Mouse (Mus musculus) T-helper 2 cell (primary cell): ENCODE data around the gene Maz.

Experiments used
- in situ Hi-C: fragments of 300-600 bp; cut with MboI, MseI; formaldehyde crosslinking; loops from one replicate; pipeline ENCODE4 v1.15.1; 2025; ENCODE audit warnings: high pct_unique_total_duplicates

Maz gene

DNA sequence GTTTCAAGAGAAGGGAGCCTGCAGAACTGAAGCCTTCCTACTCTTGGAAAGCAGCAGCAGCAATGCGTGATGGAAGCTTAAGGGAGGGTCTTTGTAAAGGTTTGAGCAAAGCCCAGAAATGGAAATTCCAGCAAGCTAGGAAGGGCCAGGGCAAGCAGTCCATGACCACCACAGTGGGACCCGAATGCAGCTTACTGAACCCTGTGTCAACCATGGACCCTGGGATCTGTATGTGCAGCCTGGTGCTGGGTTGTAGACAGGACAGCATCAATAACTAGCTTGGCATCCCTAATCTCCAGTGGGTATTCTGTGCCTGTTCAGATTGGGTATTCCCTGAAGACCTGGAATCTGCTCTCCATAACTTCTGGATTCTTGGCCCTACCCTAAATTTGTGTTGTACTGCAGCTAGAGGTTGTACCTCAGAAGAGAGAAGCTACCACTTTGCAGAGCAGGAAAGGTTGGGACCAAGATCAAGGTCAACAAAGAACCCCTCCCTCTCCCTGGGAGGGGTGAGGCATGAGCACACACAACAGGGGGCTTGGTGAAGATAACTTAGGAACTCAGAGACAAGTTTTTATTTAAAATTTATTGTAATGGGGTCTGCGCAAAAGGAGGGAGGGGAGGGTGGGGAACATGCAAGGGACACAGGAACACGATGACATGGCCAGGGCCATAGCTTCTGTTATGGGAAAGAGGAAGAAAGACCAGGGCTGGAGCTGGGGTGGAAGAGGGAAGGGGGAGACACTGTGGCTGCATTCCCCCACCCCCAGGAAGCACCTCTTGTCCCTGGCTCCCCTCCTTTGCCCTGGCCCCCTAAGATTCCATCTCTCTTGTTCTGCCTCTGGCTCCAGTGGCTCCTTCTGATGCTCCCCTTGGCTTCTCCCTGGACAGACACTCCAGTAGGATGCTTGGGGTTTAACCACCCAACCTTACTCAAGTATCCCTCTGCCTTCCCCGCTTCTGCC lies 5.0 kb downstream of the Maz start:
- in situ Hi-C loops: loop anchor here (5.0 to 25.0 kb wide), 2 partner anchors 70 to 835 kb away; partner anchors contain the start of gene AI467606

DNA sequence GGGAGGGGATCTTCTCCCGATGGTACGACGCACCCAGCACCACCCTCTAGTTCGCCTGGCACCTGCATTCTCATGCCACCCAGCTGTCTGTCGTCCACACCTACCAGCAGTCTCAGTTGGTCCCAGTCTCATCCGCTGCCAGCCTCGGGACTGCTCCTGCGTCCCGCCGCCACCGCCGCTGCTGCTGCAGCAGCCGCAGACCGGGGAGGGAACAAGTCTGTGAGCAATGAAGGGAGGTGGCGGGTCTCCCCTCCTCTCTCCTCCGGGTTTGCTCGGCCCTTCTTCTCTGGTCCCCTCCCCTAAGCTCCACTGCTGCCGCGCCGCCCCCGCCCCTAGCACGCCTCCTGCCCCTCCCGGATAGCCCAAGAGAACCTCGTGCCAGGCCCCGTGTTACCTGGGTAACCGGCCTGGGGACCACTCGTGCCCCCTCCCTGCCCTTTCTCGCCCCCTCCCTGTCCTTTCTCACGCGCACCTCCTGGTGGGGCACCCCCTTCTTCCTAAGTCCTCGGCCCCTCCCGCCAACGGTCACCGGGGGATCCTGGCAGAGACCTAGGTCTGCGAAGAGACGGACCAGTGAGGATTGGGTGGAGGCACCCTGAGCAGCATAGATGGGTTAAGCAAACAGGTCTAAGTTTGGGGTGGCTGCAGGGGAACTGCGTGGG lies 5.8 kb downstream of the Maz start, which contains the start of the genes Gm42742 and Prrt2:
Gene Gm42742 (minus strand): TSS at position 197 of the 662 bp plus-strand sequence.
Gene Prrt2 (minus strand): TSS at position 311 of the 662 bp plus-strand sequence.
- in situ Hi-C loops: loop anchor here (5.0 to 25.0 kb wide), 2 partner anchors 71 to 834 kb away; partner anchors contain the start of gene AI467606

DNA sequence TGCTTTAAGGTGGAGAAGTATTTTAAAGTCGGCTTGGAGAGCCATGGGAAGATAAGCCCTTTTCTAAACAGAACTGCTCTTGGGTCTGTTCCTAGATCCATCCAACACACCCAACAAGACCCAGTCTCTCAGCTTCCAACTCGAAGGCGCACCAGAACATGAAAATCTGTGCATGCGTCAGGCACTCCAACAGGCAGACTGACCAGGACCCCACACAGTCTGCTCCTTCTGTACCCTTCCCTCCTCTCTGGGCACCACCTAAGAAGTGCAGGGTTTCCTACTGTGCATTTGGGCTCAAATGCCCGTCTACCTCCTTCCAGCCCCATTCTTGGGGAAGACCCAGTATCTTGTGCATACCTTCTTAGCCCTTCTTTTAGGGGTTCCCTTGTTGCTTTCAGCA lies 6.3 kb downstream of the Maz start:
- in situ Hi-C loops: loop anchor here (5.0 to 25.0 kb wide), 2 partner anchors 72 to 833 kb away; partner anchors contain the start of gene AI467606

DNA sequence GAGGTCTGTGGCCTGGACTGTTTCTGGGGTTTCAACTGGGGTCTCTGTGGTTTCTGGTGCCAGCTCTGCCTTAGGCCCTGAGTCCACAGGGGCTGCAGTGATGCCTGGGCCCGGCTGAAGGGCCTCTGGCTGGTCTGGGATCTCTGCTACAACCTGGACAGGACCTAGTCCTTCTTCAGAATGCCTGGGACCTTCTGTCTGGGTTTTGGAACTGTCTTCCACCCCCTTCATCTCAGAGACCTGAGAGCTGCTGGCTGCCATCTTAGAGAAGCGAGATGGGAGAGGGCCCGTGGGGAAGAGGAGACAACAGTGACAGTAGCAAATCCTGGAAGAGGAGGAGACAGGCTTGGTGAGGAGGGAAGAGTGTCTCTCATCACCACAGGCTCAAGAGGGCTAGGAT lies 6.8 kb downstream of the Maz start:
- in situ Hi-C loops: loop anchor here (5.0 to 25.0 kb wide), 2 partner anchors 72 to 833 kb away; partner anchors contain the start of gene AI467606

DNA sequence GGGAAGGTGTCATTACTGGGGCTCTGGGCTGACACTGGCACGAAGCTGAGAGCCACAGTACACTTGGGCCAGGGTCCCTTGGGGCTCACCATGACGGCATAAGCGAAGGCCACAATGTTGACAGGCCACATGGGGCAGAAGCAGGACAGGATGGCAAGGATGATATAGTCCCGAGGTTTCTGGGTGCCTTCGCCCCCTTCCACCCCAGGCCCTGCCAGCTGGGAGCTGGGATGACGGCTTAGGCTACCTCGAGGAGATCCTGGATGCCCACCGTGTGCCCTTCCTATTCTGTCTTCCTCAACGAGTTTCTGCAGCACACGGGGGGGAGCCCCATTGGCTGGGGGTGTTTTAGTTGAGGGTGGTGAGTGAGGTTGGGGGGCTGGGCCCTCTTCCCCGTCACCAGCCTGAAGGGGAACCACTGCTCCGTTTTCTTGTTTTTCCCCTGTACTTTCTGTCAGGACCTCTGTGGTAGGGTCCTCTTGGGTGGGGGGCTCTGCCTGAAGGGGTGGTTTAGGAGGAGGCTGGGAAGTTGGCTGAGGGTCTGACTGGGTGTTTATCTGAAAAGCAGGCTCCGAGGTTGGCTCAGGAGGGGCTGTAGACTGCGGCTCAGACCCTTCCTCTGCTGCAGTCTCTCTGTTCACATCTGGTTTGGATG lies 7.4 kb downstream of the Maz start:
- in situ Hi-C loops: loop anchor here (25.0 kb wide), 1 partner anchor 832 kb away; no protein-coding TSS in a partner anchor

DNA sequence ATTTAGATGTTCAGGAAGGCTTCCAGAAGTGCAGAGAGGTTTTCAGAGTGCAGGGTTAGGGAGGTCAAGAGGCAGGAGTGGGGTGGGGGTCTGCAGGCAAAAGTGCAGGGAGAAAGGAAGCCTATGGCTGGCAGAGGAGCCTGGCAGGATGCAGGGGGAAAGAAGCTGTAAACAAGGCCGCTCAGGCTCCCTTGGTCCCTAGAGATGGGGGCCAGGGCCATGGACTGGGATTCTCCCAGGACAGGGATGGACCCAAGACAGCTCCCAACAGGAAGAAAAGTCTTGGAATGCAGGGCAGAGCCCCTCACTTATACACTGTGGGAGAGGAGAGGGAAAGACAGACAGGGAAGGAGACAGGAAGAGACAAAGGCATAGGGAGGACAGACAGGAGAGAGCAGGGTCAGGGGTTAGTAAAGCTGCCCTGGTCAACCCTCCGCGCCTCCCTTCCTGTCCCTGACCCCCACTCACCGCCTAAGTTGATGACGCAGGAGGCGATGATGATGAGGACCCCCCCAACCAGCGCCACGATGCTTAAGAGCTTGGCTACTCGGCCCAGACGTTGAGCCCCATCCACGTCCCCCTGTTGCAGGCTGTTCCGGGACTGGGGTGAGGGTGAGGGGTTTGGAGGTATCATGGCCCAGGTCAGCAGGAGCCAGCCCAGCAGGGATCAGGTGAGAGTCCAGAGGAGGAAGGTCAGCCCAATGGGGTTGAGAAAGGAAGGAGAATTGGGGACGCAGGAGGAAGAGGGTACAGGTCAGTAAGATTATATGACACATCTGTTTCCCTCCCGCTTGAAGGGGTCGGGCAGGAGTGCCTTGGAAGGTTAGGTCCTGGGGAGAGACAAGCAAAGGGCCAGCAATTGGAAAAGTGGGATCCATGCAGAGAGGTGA lies 8.2 kb downstream of the Maz start:
- in situ Hi-C loops: loop anchor here (25.0 kb wide), 1 partner anchor 831 kb away; no protein-coding TSS in a partner anchor

DNA sequence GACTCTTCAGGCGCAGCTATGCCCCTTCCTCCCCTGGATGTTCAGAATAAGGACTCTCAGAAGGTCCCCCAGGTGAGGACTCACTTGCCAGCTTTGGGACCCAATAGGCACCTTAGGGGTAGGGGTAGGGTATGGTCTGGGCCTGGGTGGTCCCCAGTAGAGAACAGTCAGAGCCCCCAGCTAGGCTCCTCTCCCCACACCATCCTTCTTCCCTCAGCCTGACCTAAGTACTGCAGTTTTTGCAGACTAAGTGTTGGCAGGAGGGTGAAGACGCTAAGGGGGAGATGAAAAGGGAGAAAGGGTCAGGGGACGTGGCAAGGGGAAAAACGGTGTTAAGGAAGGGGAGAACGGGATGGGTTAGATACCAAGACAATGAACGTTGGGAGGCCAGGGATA lies 8.9 kb downstream of the Maz start:
- in situ Hi-C loops: loop anchor here (25.0 kb wide), 1 partner anchor 831 kb away; no protein-coding TSS in a partner anchor

DNA sequence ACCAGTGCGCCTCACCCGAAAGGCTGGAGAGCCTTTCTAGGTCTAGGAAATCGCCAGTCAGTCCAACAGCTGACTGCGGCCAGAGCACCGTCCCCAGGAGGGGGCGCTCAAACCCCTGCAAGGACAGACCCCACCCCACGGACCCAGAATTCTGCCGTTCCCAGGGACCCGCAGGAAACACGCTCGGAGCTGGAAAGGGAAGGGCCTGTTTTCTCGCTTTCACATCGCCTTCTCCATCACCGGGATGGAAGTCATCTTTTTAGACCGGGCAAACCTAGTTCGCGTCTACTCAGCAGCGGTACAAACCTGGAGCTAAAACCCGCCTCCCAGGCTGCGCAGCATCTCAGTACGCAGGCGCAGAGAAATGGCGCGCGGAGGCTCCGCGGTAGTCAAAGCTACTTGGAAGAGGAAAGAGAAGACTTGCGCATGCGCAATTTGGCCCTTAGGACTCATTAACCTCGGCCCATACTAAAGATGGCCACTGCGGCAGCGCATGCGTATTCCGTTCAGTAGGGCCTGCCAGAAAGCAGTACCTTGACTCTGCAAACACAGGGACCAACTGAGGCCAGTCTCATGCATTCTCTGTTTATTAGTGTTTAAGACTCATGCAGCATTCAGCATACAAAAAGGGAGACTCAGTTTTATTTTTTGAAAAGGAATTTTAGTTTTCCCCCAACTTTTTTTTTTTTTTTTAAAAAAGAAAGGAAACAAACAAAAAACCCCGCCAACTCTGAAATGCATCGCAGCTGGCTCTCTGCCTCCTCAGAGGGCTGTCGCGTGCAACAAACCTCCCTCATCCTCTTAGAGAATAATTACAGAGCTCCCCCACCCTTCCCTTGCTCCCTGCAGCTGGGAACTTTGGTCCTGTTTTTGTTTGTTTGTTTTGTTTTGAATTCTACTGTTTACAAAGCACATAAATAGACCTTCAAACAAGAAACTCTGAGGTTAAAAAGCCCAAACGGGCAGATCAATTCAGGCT lies 9.6 kb downstream of the Maz start, which contains the start of gene Pagr1a:
Gene Pagr1a (minus strand): TSS at position 382 of the 979 bp plus-strand sequence.
- in situ Hi-C loops: loop anchor here (25.0 kb wide), 1 partner anchor 830 kb away; no protein-coding TSS in a partner anchor

DNA sequence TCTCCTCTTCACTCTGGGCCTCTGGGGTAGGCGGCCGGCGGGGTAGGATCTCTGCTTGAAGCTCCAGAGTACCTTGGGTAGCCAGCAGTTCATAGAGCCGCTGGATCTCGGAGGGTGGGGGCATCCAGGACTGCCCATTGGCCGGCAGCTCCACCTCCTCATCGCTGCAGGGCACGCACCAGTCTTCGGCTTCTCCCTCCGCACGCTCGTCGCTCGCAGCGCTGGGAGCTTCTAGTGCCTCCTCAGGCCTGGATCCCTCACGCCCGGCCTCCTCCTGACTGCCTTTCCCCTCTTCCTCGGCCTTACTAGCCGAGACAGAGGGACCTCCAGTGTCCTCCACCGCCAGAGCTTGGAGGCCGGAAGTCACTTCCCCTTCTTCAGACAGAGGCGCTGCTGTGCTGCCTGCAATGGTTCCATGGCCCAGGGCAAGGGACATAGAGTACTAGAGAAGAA lies 10.3 kb downstream of the Maz start:
- in situ Hi-C loops: loop anchor here (25.0 kb wide), 1 partner anchor 829 kb away; no protein-coding TSS in a partner anchor

DNA sequence TGATC lies 10.6 kb downstream of the Maz start, which contains the start of gene Pagr1b:
Gene Pagr1b (minus strand): TSS at position 4 of the 5 bp plus-strand sequence.
- in situ Hi-C loops: loop anchor here (25.0 kb wide), 1 partner anchor 829 kb away; no protein-coding TSS in a partner anchor

DNA sequence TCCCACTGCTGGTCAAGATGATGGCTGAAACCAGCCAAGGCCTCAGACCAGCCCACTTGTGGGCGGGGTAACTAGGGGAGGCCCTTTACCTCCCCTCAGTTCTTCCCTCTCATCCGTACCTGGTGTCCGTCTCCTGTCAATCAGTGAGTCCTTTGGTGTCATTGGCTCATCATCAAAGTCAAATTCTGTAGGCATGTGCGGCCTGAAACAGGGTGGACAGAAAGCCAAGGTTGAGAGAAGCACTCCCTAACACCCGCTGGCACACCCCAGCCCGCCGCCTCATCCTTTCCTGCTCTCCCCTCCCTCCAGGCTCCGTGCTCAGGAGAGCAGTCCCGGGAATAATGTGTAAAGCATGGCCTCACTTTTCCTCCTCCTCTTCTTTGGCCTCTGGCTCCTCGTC lies 10.8 kb downstream of the Maz start:
- in situ Hi-C loops: loop anchor here (25.0 kb wide), 1 partner anchor 829 kb away; no protein-coding TSS in a partner anchor

DNA sequence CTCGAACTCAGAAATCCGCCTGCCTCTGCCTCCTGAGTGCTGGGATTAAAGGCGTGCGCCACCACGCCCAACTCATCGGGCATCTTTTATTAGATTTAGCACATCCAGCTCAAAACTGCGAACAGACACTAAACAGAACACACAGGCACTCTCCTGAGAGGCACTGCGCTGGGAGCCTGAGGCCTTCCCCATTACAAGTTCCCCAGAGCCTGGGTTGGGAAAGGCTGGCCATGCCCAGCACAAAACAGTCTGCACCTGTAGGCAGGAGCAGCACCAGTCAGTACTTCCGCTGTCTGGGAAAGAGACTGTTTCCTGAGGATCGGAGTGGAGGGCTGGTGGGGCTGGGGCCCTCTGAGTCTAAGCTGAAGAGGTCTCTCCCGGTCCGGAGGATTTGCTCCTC lies 11.8 kb downstream of the Maz start:
- in situ Hi-C loops: loop anchor here (25.0 kb wide), 1 partner anchor 828 kb away; no protein-coding TSS in a partner anchor

DNA sequence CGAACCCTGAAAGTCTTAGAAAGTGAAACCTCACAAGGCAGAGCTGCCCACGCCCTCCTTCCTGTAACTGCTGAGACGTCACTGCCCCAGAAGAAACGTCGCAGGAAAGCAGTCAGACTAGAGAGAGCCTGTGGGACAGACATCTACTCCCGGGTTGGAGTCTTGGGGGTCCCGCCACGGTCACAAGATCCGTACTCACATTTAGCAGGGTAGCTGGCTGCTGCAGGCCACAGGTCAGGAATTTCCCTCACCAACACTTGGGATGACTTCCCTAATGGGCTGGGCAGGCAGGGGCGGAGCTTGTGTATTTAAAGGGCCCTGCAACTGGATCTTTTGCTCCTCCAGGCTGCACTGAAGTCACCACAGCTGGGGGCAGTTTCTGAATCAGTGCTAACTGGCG lies 12.5 kb downstream of the Maz start, which contains the start of gene Mvp:
Gene Mvp (minus strand): TSS at position 302 of the 400 bp plus-strand sequence.
- in situ Hi-C loops: loop anchor here (25.0 kb wide), 1 partner anchor 827 kb away; no protein-coding TSS in a partner anchor

DNA sequence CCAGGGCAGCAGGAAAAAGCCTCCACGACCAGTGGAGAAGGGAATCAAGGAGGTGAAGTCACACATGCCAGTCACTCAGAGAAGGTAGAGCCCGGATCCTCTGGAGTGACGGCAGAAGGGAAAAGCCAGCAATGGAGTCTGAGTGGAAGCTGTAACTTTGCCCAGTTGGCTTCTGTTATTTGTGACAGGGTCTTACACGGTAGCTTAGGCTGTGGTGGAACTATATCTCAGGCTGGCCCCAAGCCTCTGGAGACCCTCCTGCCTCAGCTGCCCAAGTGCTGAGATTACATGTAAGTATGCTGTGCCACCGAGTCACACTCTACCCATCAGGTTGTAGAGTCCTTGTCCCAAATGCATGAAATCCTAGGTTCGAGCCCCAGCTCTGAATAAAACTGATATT lies 13.5 kb downstream of the Maz start:
- in situ Hi-C loops: loop anchor here (25.0 kb wide), 1 partner anchor 826 kb away; no protein-coding TSS in a partner anchor

DNA sequence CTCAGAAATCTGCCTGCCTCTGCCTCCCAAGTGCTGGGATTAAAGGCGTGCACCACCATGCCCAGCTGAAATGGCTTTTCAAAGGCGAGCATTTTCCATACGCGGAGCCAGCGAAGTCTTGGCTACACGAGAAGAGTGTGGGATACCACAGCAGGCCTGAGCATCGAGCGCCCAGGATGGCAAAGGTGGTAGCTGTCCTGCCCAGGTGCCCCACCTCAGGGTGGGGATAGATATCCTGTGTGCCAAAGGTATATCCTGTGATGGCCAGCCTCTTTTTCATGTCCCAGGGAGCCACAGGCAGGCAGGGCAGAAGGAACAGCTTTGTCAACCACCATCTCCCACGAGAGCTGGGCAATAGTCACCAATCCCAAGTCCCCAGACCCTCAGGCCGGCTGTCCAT lies 14.0 kb downstream of the Maz start:
- in situ Hi-C loops: loop anchor here (25.0 kb wide), 1 partner anchor 826 kb away; no protein-coding TSS in a partner anchor

DNA sequence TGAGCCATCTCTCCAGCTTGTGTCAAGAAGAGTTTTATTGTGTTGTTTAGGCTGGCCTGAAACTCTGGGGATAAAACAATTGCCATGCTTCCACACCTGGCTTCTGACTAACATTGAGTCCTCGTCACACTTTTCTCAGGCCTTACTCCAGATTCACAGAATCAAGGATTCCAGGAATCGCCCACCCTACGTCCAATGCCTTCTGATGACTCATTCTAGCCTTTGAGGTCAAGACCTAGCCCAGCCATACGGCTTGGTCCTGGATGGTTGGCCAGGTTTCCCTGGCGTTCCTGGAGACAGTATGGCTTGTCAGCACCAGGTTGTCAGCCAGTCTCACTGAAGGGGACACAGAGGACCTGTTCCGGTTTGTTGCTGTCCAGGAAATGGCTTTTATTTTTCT lies 14.5 kb downstream of the Maz start:
- in situ Hi-C loops: loop anchor here (25.0 kb wide), 1 partner anchor 825 kb away; no protein-coding TSS in a partner anchor

DNA sequence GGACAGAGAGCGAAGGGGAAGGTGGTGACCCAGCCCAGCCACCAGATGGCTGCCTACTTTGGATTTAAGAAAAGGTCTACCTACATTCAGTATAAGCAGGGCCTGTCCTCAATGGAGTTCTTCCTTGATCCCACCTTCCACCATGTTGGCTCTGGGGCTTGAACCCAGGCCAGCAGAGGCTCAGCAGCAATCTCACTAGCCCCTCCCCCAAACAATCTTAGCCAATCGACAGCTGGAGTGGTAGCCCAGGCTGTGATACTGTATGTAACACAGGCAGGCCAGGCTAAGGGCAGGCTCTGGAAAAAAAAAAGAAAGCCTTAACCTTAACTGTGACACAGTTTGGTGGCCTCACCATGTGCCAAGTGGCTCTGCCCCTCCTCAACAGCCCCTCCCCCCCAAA lies 15.1 kb downstream of the Maz start:
- in situ Hi-C loops: loop anchor here (25.0 kb wide), 1 partner anchor 824 kb away; no protein-coding TSS in a partner anchor

DNA sequence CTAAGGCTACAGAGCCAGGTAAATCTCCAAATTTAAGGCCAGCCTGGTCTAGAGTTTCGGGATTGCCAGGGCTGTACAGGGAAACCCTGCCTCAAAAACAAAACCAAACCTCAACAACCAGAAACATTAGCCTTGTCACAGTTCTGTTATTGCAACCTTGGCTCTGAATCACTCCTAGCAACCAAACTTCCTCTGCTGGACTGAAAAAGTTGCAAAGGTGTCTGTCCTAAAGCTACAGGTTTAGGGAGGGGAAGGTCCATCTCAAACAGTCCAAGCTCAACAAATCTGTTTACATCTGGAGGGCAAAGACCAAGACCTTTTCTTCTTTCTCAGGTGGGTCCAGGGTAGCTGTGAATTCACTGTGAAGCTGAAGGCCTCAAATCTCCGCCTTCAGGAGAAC lies 15.8 kb downstream of the Maz start:
- in situ Hi-C loops: loop anchor here (25.0 kb wide), 1 partner anchor 824 kb away; no protein-coding TSS in a partner anchor
